Mouse (Mus musculus): ENCODE results near the gene Vmn2r35. TPM values are rescaled to one million over a fixed set of nuclear protein-coding genes. Genes with fewer than 3 reads are reported as not detected.

The Vmn2r35 gene
- not detected for polyA plus RNA-seq (2014; fragmentation: Illumina TruSeq; extraction: RNeasy Lipid Tissue Mini Kit (QIAGEN cat#74804); ENCODE audit: low read depth, low replicate concordance)

GRCm38 (mm10) chr7:7819767-7820166, at the start of gene Vmn2r35:
TSS of gene Vmn2r35 (minus strand) at chr7:7819867.

Other genes starting within 250 kb of the Vmn2r35 start
- gene Vmn2r34, start 130.4 kb downstream of the Vmn2r35 start, polyA plus RNA-seq (2014; fragmentation: Illumina TruSeq; extraction: RNeasy Lipid Tissue Mini Kit (QIAGEN cat#74804); ENCODE audit: low read depth, low replicate concordance) = not detected
- not detected for gene Vmn2r36, start 82.6 kb upstream of the Vmn2r35 start, polyA plus RNA-seq (2014; fragmentation: Illumina TruSeq; extraction: RNeasy Lipid Tissue Mini Kit (QIAGEN cat#74804); ENCODE audit: low read depth, low replicate concordance)

Measured in sigmoid colon, adult 10 weeks (tissue).